Mouse (Mus musculus) testis, adult 2 months (tissue): Measurements from ENCODE around the gene Creb3.

Source experiments
- CTCF ChIP-seq: fragments of 200-500 bp; IDR thresholded peaks from 2 replicates; pipeline ENCODE4 v1.5.1; 2012; ENCODE audit warnings: low read depth, mild to moderate bottlenecking, inconsistent platforms, low read length, moderate library complexity; ENCODE audit not compliant: control insufficient read depth, insufficient read depth, insufficient replicate concordance
- POLR2A ChIP-seq: fragments of 200-500 bp; IDR thresholded peaks from 2 replicates; pipeline ENCODE4 v1.6.1; 2012; ENCODE audit warnings: low read depth, mild to moderate bottlenecking, inconsistent platforms, low read length, moderate library complexity; ENCODE audit not compliant: control insufficient read depth

- no peak for TF ChIP-seq CTCF
- TF ChIP-seq POLR2A: no peak
Measured at GRCm38 (mm10) chr4:43519551-43519950, 42.6 kb upstream of the Creb3 start.
